Mouse (Mus musculus): ENCODE data around the gene Hk2. TPM values are rescaled to one million over a fixed set of nuclear protein-coding genes. Genes with fewer than 3 reads are reported as not detected.

The Hk2 gene
- total RNA-seq, 1 experiment from 2014 or later: 35.6 TPM

GRCm38 (mm10) chr6:82753638-82754361 is 20.5 kb downstream of the Hk2 start:
- ATAC-seq (replicated peaks in 1 of 2; ENCODE audit: insufficient read depth in 1 of 2, low FRiP score in 2 of 2, low TSS enrichment in 1 of 2, low read depth in 1 of 2, poor library complexity in 2 of 2, severe bottlenecking in 2 of 2): peak; percentile 78 to 84

GRCm38 (mm10) chr6:82753061-82753460 is 21.2 kb downstream of the Hk2 start:
- peak; percentile 9 to 28; a peak in 1 of 4 replicates for ATAC-seq (replicated peaks in 1 of 2; ENCODE audit: insufficient read depth in 1 of 2, low FRiP score in 2 of 2, low TSS enrichment in 1 of 2, low read depth in 1 of 2, poor library complexity in 2 of 2, severe bottlenecking in 2 of 2)

- no peak for ATAC-seq (replicated peaks in 1 of 2; ENCODE audit: insufficient read depth in 1 of 2, low FRiP score in 2 of 2, low TSS enrichment in 1 of 2, low read depth in 1 of 2, poor library complexity in 2 of 2, severe bottlenecking in 2 of 2)
Observed at GRCm38 (mm10) chr6:82751791-82752190, 22.5 kb downstream of the Hk2 start.

GRCm38 (mm10) chr6:82751031-82751430 is 23.2 kb downstream of the Hk2 start:
- ATAC-seq (replicated peaks in 1 of 2; ENCODE audit: insufficient read depth in 1 of 2, low FRiP score in 2 of 2, low TSS enrichment in 1 of 2, low read depth in 1 of 2, poor library complexity in 2 of 2, severe bottlenecking in 2 of 2): no peak

GRCm38 (mm10) chr6:82750063-82750462 is 24.2 kb downstream of the Hk2 start:
- no peak for ATAC-seq (replicated peaks in 1 of 2; ENCODE audit: insufficient read depth in 1 of 2, low FRiP score in 2 of 2, low TSS enrichment in 1 of 2, low read depth in 1 of 2, poor library complexity in 2 of 2, severe bottlenecking in 2 of 2)

- ATAC-seq (replicated peaks in 1 of 2; ENCODE audit: insufficient read depth in 1 of 2, low FRiP score in 2 of 2, low TSS enrichment in 1 of 2, low read depth in 1 of 2, poor library complexity in 2 of 2, severe bottlenecking in 2 of 2): no peak
Observed at GRCm38 (mm10) chr6:82748106-82748672, 26.1 kb downstream of the Hk2 start.

- peak; percentile 22; a peak in 3 of 4 replicates for ATAC-seq (replicated peaks in 1 of 2; ENCODE audit: insufficient read depth in 1 of 2, low FRiP score in 2 of 2, low TSS enrichment in 1 of 2, low read depth in 1 of 2, poor library complexity in 2 of 2, severe bottlenecking in 2 of 2)
Observed at GRCm38 (mm10) chr6:82747085-82747484, 27.2 kb downstream of the Hk2 start.

GRCm38 (mm10) chr6:82744553-82744952 is 29.7 kb downstream of the Hk2 start:
- no peak for ATAC-seq (replicated peaks in 1 of 2; ENCODE audit: insufficient read depth in 1 of 2, low FRiP score in 2 of 2, low TSS enrichment in 1 of 2, low read depth in 1 of 2, poor library complexity in 2 of 2, severe bottlenecking in 2 of 2)

GRCm38 (mm10) chr6:82741518-82741880 is 32.8 kb downstream of the Hk2 start:
- no peak; a peak in 1 of 4 replicates for ATAC-seq (replicated peaks in 1 of 2; ENCODE audit: insufficient read depth in 1 of 2, low FRiP score in 2 of 2, low TSS enrichment in 1 of 2, low read depth in 1 of 2, poor library complexity in 2 of 2, severe bottlenecking in 2 of 2)

- ATAC-seq (replicated peaks in 1 of 2; ENCODE audit: insufficient read depth in 1 of 2, low FRiP score in 2 of 2, low TSS enrichment in 1 of 2, low read depth in 1 of 2, poor library complexity in 2 of 2, severe bottlenecking in 2 of 2): no peak
Observed at GRCm38 (mm10) chr6:82740868-82741517, 33.3 kb downstream of the Hk2 start.

GRCm38 (mm10) chr6:82740269-82740668 is 34.0 kb downstream of the Hk2 start:
- ATAC-seq (replicated peaks in 1 of 2; ENCODE audit: insufficient read depth in 1 of 2, low FRiP score in 2 of 2, low TSS enrichment in 1 of 2, low read depth in 1 of 2, poor library complexity in 2 of 2, severe bottlenecking in 2 of 2): peak; percentile 66 to 83

- ATAC-seq (replicated peaks in 1 of 2; ENCODE audit: insufficient read depth in 1 of 2, low FRiP score in 2 of 2, low TSS enrichment in 1 of 2, low read depth in 1 of 2, poor library complexity in 2 of 2, severe bottlenecking in 2 of 2): no peak
Observed at GRCm38 (mm10) chr6:82737634-82738540, 36.4 kb downstream of the Hk2 start.

GRCm38 (mm10) chr6:82736626-82737600 is 37.3 kb downstream of the Hk2 start:
- no peak for ATAC-seq (replicated peaks in 1 of 2; ENCODE audit: insufficient read depth in 1 of 2, low FRiP score in 2 of 2, low TSS enrichment in 1 of 2, low read depth in 1 of 2, poor library complexity in 2 of 2, severe bottlenecking in 2 of 2)

GRCm38 (mm10) chr6:82735347-82735746 is 38.9 kb downstream of the Hk2 start:
- no peak for ATAC-seq (replicated peaks in 1 of 2; ENCODE audit: insufficient read depth in 1 of 2, low FRiP score in 2 of 2, low TSS enrichment in 1 of 2, low read depth in 1 of 2, poor library complexity in 2 of 2, severe bottlenecking in 2 of 2)

GRCm38 (mm10) chr6:82728635-82729034 is 45.6 kb downstream of the Hk2 start:
- ATAC-seq (replicated peaks in 1 of 2; ENCODE audit: insufficient read depth in 1 of 2, low FRiP score in 2 of 2, low TSS enrichment in 1 of 2, low read depth in 1 of 2, poor library complexity in 2 of 2, severe bottlenecking in 2 of 2): no peak

GRCm38 (mm10) chr6:82727206-82727605 is 47.0 kb downstream of the Hk2 start:
- no peak for ATAC-seq (replicated peaks in 1 of 2; ENCODE audit: insufficient read depth in 1 of 2, low FRiP score in 2 of 2, low TSS enrichment in 1 of 2, low read depth in 1 of 2, poor library complexity in 2 of 2, severe bottlenecking in 2 of 2)

- no peak for ATAC-seq (replicated peaks in 1 of 2; ENCODE audit: insufficient read depth in 1 of 2, low FRiP score in 2 of 2, low TSS enrichment in 1 of 2, low read depth in 1 of 2, poor library complexity in 2 of 2, severe bottlenecking in 2 of 2)
Observed at GRCm38 (mm10) chr6:82723321-82723720, 50.9 kb downstream of the Hk2 start.

Measured in hematopoietic stem cell, adult 5-6 weeks (primary cell).